In genomic region chr11:116078676-116079320, GRCm38 (mm10) we compare ENCODE assay signal across 7 mouse cellular contexts. TPM values are rescaled to one million over a fixed set of nuclear protein-coding genes. Genes with fewer than 3 reads are reported as not detected.
DNase-seq lines count a peak whose midpoint lies in the region; ATAC-seq lines count a peak whose summit lies in the region.

No protein-coding gene starts in this region.

- H3K9ac ChIP-seq in kidney, embryonic 14.5 days (ENCODE audit: low read depth, low read length), result peak overlapping the region; percentile 31; the same call in 1 of the 2 replicates
- H3K9ac ChIP-seq in midbrain, embryonic 13.5 days (replicated peaks), result 0 out of 2 replicates have a peak overlapping the region, but pooled peaks have one; percentile 2

- H3K4me1 ChIP-seq in kidney, embryonic 14.5 days (ENCODE audit: control insufficient read depth, insufficient read depth, low read length), result peaks cover 10% of the 10 kb centered on the region
- H3K4me1 ChIP-seq in embryonic facial prominence, embryonic 10.5 days, result peaks cover 68% of the 10 kb centered on the region
- peaks cover 16% of the 10 kb centered on the region for H3K4me1 ChIP-seq in midbrain, embryonic 13.5 days (replicated peaks)

- H3K4me3 ChIP-seq in kidney, embryonic 14.5 days (ENCODE audit: low read length), result no peak overlapping the region
- H3K4me3 ChIP-seq in embryonic facial prominence, embryonic 10.5 days, result peak overlapping the region; percentile 53
- no peak overlapping the region for H3K4me3 ChIP-seq in midbrain, embryonic 13.5 days (replicated peaks)

- no peaks in the 10 kb centered on the region for H3K27me3 ChIP-seq in kidney, embryonic 14.5 days (ENCODE audit: control insufficient read depth, insufficient read depth, low read length)
- H3K27me3 ChIP-seq in embryonic facial prominence, embryonic 10.5 days (replicated peaks; ENCODE audit: low read depth, poor library complexity, severe bottlenecking), result no peaks in the 10 kb centered on the region
- no peaks in the 10 kb centered on the region for H3K27me3 ChIP-seq in midbrain, embryonic 13.5 days

- no peak for ATAC-seq in kidney, embryonic 14.5 days (ENCODE audit: low FRiP score, low TSS enrichment)
- ATAC-seq in midbrain, embryonic 13.5 days, result no peak

- H3K36me3 ChIP-seq in kidney, embryonic 14.5 days (ENCODE audit: control insufficient read depth, insufficient read depth, low read length), result peaks cover 49% of the 10 kb centered on the region
- H3K36me3 ChIP-seq in embryonic facial prominence, embryonic 10.5 days (replicated peaks), result peaks cover 51% of the 10 kb centered on the region
- peaks cover 48% of the 10 kb centered on the region for H3K36me3 ChIP-seq in midbrain, embryonic 13.5 days

- no peak overlapping the region; the same call in none of the 2 replicates for H3K4me2 ChIP-seq in kidney, embryonic 14.5 days (replicated peaks; ENCODE audit: low read depth, low read length)
- peak overlapping the region; percentile 56; the same call in 1 of the 2 replicates for H3K4me2 ChIP-seq in midbrain, embryonic 13.5 days (replicated peaks)

- no peaks in the 10 kb centered on the region for H3K9me3 ChIP-seq in kidney, embryonic 14.5 days (ENCODE audit: control insufficient read depth, low read length)
- no peaks in the 10 kb centered on the region for H3K9me3 ChIP-seq in embryonic facial prominence, embryonic 10.5 days
- H3K9me3 ChIP-seq in midbrain, embryonic 13.5 days, result no peaks in the 10 kb centered on the region

- H3K27ac ChIP-seq in kidney, embryonic 14.5 days (ENCODE audit: low read depth, low read length), result peak overlapping the region; percentile 37; the same call in 1 of the 2 replicates
- H3K27ac ChIP-seq in embryonic facial prominence, embryonic 10.5 days (replicated peaks), result peak overlapping the region; percentile 76
- H3K27ac ChIP-seq in midbrain, embryonic 13.5 days, result peak overlapping the region; percentile 44; the same call in 1 of the 2 replicates

- WGBS in kidney, embryonic 14.5 days, result 44% methylated on average over 10 of the region's 10 CpGs
- 24% methylated on average over 10 of the region's 10 CpGs for WGBS in embryonic facial prominence, embryonic 10.5 days
- WGBS in midbrain, embryonic 13.5 days, result 16% methylated on average over 10 of the region's 10 CpGs

- DNase-seq in kidney, postnatal 10 days, result no peak
- DNase-seq in ZHBTc4 (ENCODE audit: low read depth, low spot score), result peak; percentile 61
- DNase-seq in embryonic facial prominence, embryonic 10.5 days (ENCODE audit: low spot score), result peak; percentile 60
- DNase-seq in left cerebral cortex, adult 8-10 months (ENCODE audit: low spot score in 2 of 2), result no peak
- DNase-seq in adrenal gland, adult 2 months, result no peak

RNA-seq across cellular contexts. Expression of gene Unc13d, which starts 1.0 kb away (rescaled TPM):
- 1.3 and 1.5 TPM in 2 replicates for polyA plus RNA-seq in kidney, embryonic 14.5 days (2014; fragmentation: Nextera tagmentation; extraction: Ambion mirVana)
- 2.9 TPM in 2 replicates for polyA plus RNA-seq in embryonic facial prominence, embryonic 10.5 days (2016; fragmentation: Nextera tagmentation; extraction: Ambion mirVana)
- 1.2 TPM in 2 replicates for polyA plus RNA-seq in midbrain, embryonic 13.5 days (2015; fragmentation: Nextera tagmentation; extraction: Ambion mirVana)
- total RNA-seq in left cerebral cortex, adult 8-10 months (2022), result 1 to 10 TPM; 1.2 to 4.1 (median 1.7) TPM
- 1 to 10 TPM in 1 of 2 experiments, under 1 TPM in 1; 0.83 to 1.0 TPM for total RNA-seq in adrenal gland, adult 2 months (2021)
- polyA plus RNA-seq in adrenal gland, adult 2 months (2012; rRNA removed), result 2.3 and 3.4 TPM in 2 replicates

RNA-seq across cellular contexts. Expression of gene Wbp2, which starts 8.0 kb away (rescaled TPM):
- polyA plus RNA-seq in kidney, embryonic 14.5 days (2014; fragmentation: Nextera tagmentation; extraction: Ambion mirVana), result 55.2 and 80.2 TPM in 2 replicates
- polyA plus RNA-seq in embryonic facial prominence, embryonic 10.5 days (2016; fragmentation: Nextera tagmentation; extraction: Ambion mirVana), result 74.2 and 76.8 TPM in 2 replicates
- 128 and 132 TPM in 2 replicates for polyA plus RNA-seq in midbrain, embryonic 13.5 days (2015; fragmentation: Nextera tagmentation; extraction: Ambion mirVana)
- total RNA-seq in left cerebral cortex, adult 8-10 months (2022), result 100 to 1,000 TPM; 414 to 460 (median 438) TPM
- 100 to 1,000 TPM; 165 to 185 TPM for total RNA-seq in adrenal gland, adult 2 months (2021)
- 517 and 528 TPM in 2 replicates for polyA plus RNA-seq in adrenal gland, adult 2 months (2012; rRNA removed)

RNA-seq across cellular contexts. Expression of gene Trim47, which starts 48.2 kb away (rescaled TPM):
- polyA plus RNA-seq in kidney, embryonic 14.5 days (2014; fragmentation: Nextera tagmentation; extraction: Ambion mirVana), result 12.2 and 12.8 TPM in 2 replicates
- 4.5 and 4.7 TPM in 2 replicates for polyA plus RNA-seq in embryonic facial prominence, embryonic 10.5 days (2016; fragmentation: Nextera tagmentation; extraction: Ambion mirVana)
- polyA plus RNA-seq in midbrain, embryonic 13.5 days (2015; fragmentation: Nextera tagmentation; extraction: Ambion mirVana), result 2.0 and 3.4 TPM in 2 replicates
- 1 to 10 TPM; 5.6 to 8.1 (median 7.0) TPM for total RNA-seq in left cerebral cortex, adult 8-10 months (2022)
- 10 to 100 TPM; 10.3 to 17.9 TPM for total RNA-seq in adrenal gland, adult 2 months (2021)
- polyA plus RNA-seq in adrenal gland, adult 2 months (2012; rRNA removed), result 49.1 and 68.9 TPM in 2 replicates

RNA-seq across cellular contexts. Expression of gene Unk, which starts 48.7 kb away (rescaled TPM):
- polyA plus RNA-seq in kidney, embryonic 14.5 days (2014; fragmentation: Nextera tagmentation; extraction: Ambion mirVana), result 24.4 and 37.2 TPM in 2 replicates
- polyA plus RNA-seq in embryonic facial prominence, embryonic 10.5 days (2016; fragmentation: Nextera tagmentation; extraction: Ambion mirVana), result 49.4 and 50.9 TPM in 2 replicates
- 41.1 and 43.7 TPM in 2 replicates for polyA plus RNA-seq in midbrain, embryonic 13.5 days (2015; fragmentation: Nextera tagmentation; extraction: Ambion mirVana)
- 10 to 100 TPM; 23.4 to 27.7 (median 25.0) TPM for total RNA-seq in left cerebral cortex, adult 8-10 months (2022)
- total RNA-seq in adrenal gland, adult 2 months (2021), result 10 to 100 TPM; 20.2 to 21.2 TPM
- 46.0 and 58.5 TPM in 2 replicates for polyA plus RNA-seq in adrenal gland, adult 2 months (2012; rRNA removed)

RNA-seq across cellular contexts. Expression of gene H3f3b, which starts 51.0 kb away (rescaled TPM):
- polyA plus RNA-seq in kidney, embryonic 14.5 days (2014; fragmentation: Nextera tagmentation; extraction: Ambion mirVana), result 1,830 and 1,881 TPM in 2 replicates
- polyA plus RNA-seq in embryonic facial prominence, embryonic 10.5 days (2016; fragmentation: Nextera tagmentation; extraction: Ambion mirVana), result 1,824 and 1,981 TPM in 2 replicates
- 2,611 and 2,977 TPM in 2 replicates for polyA plus RNA-seq in midbrain, embryonic 13.5 days (2015; fragmentation: Nextera tagmentation; extraction: Ambion mirVana)
- 100 to 1,000 TPM; 272 to 296 (median 284) TPM for total RNA-seq in left cerebral cortex, adult 8-10 months (2022)
- 100 to 1,000 TPM; 270 to 363 TPM for total RNA-seq in adrenal gland, adult 2 months (2021)
- polyA plus RNA-seq in adrenal gland, adult 2 months (2012; rRNA removed), result 76.2 and 92.7 TPM in 2 replicates

Comparison
In these comparisons a context has a peak if more than half of its experiments do, and no peak if none do; other contexts are left out.
1. DNase-seq: peak in ZHBTc4 (single experiment) and embryonic facial prominence, embryonic 10.5 days (single experiment); none in kidney, postnatal 10 days (single experiment), left cerebral cortex, adult 8-10 months (0 of 2) and adrenal gland, adult 2 months (single experiment).
2. Peak in every context shown above with its lines, with median percentiles within 50 percentile points of each other: H3K27ac ChIP-seq.